Mouse (Mus musculus): ENCODE results near the gene Sf3b4. TPM values are rescaled to one million over a fixed set of nuclear protein-coding genes. Genes with fewer than 3 reads are reported as not detected.
"Not testable (repeated sequence)": the region's sequence is repeated elsewhere in the genome, so short reads cannot be mapped to it uniquely, and the experiment has no call there.

Gene Sf3b4
- polyA plus RNA-seq, 1 experiment from 2014 or later = 88.8 TPM

- H3K9ac ChIP-seq (ENCODE audit: low read length) = no peak overlapping the region
- H3K9me3 ChIP-seq (ENCODE audit: control insufficient read depth, low read length) = no peaks in the 10 kb centered on the region
- H3K27me3 ChIP-seq (ENCODE audit: control insufficient read depth, insufficient read depth, low read length) = no peaks in the 10 kb centered on the region
- peaks cover 66% of the 10 kb centered on the region for H3K36me3 ChIP-seq (ENCODE audit: control insufficient read depth, insufficient read depth, low read length)
- H3K4me2 ChIP-seq (ENCODE audit: low read length) = no peak overlapping the region
- peaks cover 6 to 9% of the 10 kb centered on the region in 2 experiments for H3K4me1 ChIP-seq (ENCODE audit: control insufficient read depth in 2 of 2, insufficient read depth in 2 of 2, low read length in 2 of 2)
- no peak for ATAC-seq (ENCODE audit: insufficient number of reproducible peaks, insufficient read depth, low FRiP score, low read depth)
- H3K27ac ChIP-seq (replicated peaks in 1 of 2; ENCODE audit: control insufficient read depth in 1 of 2, insufficient read depth in 1 of 2, low read depth in 2 of 2, low read length in 2 of 2) = no peak overlapping the region
- no peak overlapping the region for H3K4me3 ChIP-seq (ENCODE audit: control insufficient read depth in 1 of 2, insufficient read depth in 1 of 2, low read depth in 1 of 2, low read length in 2 of 2)
- 55% methylated on average over 12 of the region's 12 CpGs for WGBS
Measured at GRCm38 (mm10) chr3:96192977-96193376, 20.8 kb downstream of the Sf3b4 start.

- no peak for ATAC-seq (ENCODE audit: insufficient number of reproducible peaks, insufficient read depth, low FRiP score, low read depth)
Measured at GRCm38 (mm10) chr3:96194966-96195365, 22.8 kb downstream of the Sf3b4 start.

GRCm38 (mm10) chr3:96195616-96196313 lies 23.6 kb downstream of the Sf3b4 start:
- H3K36me3 ChIP-seq (ENCODE audit: control insufficient read depth, insufficient read depth, low read length) = peaks cover 40% of the 10 kb centered on the region
- H3K9ac ChIP-seq (ENCODE audit: low read length) = no peak overlapping the region
- H3K9me3 ChIP-seq (ENCODE audit: control insufficient read depth, low read length) = no peaks in the 10 kb centered on the region
- WGBS = 90% methylated on average over 11 of the region's 11 CpGs
- no peak overlapping the region for H3K4me3 ChIP-seq (ENCODE audit: control insufficient read depth in 1 of 2, insufficient read depth in 1 of 2, low read depth in 1 of 2, low read length in 2 of 2)
- H3K4me2 ChIP-seq (ENCODE audit: low read length) = no peak overlapping the region
- ATAC-seq (ENCODE audit: insufficient number of reproducible peaks, insufficient read depth, low FRiP score, low read depth) = no peak
- peaks cover 7 to 11% of the 10 kb centered on the region in 2 experiments for H3K4me1 ChIP-seq (ENCODE audit: control insufficient read depth in 2 of 2, insufficient read depth in 2 of 2, low read length in 2 of 2)
- no peak overlapping the region for H3K27ac ChIP-seq (replicated peaks in 1 of 2; ENCODE audit: control insufficient read depth in 1 of 2, insufficient read depth in 1 of 2, low read depth in 2 of 2, low read length in 2 of 2)
- no peaks in the 10 kb centered on the region for H3K27me3 ChIP-seq (ENCODE audit: control insufficient read depth, insufficient read depth, low read length)

More at GRCm38 (mm10) chr3:96194966-96195365, 22.8 kb downstream of the Sf3b4 start:
- Histone ChIP-seq H3K27me3 (ENCODE audit: control insufficient read depth, insufficient read depth, low read length) (no peaks in the 10 kb centered on the region), H3K4me3 (ENCODE audit: control insufficient read depth in 1 of 2, insufficient read depth in 1 of 2, low read depth in 1 of 2, low read length in 2 of 2) (no peak overlapping the region), H3K36me3 (ENCODE audit: control insufficient read depth, insufficient read depth, low read length) (peaks cover 48% of the 10 kb centered on the region), H3K9ac (ENCODE audit: low read length) (no peak overlapping the region), H3K27ac (replicated peaks in 1 of 2; ENCODE audit: control insufficient read depth in 1 of 2, insufficient read depth in 1 of 2, low read depth in 2 of 2, low read length in 2 of 2) (no peak overlapping the region), H3K9me3 (ENCODE audit: control insufficient read depth, low read length) (no peaks in the 10 kb centered on the region), H3K4me1 (ENCODE audit: control insufficient read depth in 2 of 2, insufficient read depth in 2 of 2, low read length in 2 of 2) (peaks cover 7 to 11% of the 10 kb centered on the region in 2 experiments), H3K4me2 (ENCODE audit: low read length) (no peak overlapping the region)
- 90% methylated on average over 10 of the region's 10 CpGs for WGBS

GRCm38 (mm10) chr3:96196437-96197128 lies 24.5 kb downstream of the Sf3b4 start:
- no peaks in the 10 kb centered on the region for H3K27me3 ChIP-seq (ENCODE audit: control insufficient read depth, insufficient read depth, low read length)
- peak overlapping the region; percentile 56 to 61 for H3K4me3 ChIP-seq (ENCODE audit: control insufficient read depth in 1 of 2, insufficient read depth in 1 of 2, low read depth in 1 of 2, low read length in 2 of 2)
- peaks cover 7 to 11% of the 10 kb centered on the region in 2 experiments for H3K4me1 ChIP-seq (ENCODE audit: control insufficient read depth in 2 of 2, insufficient read depth in 2 of 2, low read length in 2 of 2)
- WGBS = 20% methylated on average over 27 of the region's 27 CpGs
- H3K9me3 ChIP-seq (ENCODE audit: control insufficient read depth, low read length) = no peaks in the 10 kb centered on the region
- H3K9ac ChIP-seq (ENCODE audit: low read length) = peak overlapping the region; percentile 80
- ATAC-seq (ENCODE audit: insufficient number of reproducible peaks, insufficient read depth, low FRiP score, low read depth) = no peak
- peak overlapping the region; percentile 83 for H3K4me2 ChIP-seq (ENCODE audit: low read length)
- peaks cover 32% of the 10 kb centered on the region for H3K36me3 ChIP-seq (ENCODE audit: control insufficient read depth, insufficient read depth, low read length)
- H3K27ac ChIP-seq (replicated peaks in 1 of 2; ENCODE audit: control insufficient read depth in 1 of 2, insufficient read depth in 1 of 2, low read depth in 2 of 2, low read length in 2 of 2) = peak overlapping the region; percentile 76 to 90; a peak in 3 of 4 replicates

- Histone ChIP-seq H3K9ac (ENCODE audit: low read length) (peak overlapping the region; percentile 80), H3K27me3 (ENCODE audit: control insufficient read depth, insufficient read depth, low read length) (no peaks in the 10 kb centered on the region), H3K4me1 (ENCODE audit: control insufficient read depth in 2 of 2, insufficient read depth in 2 of 2, low read length in 2 of 2) (peaks cover 7 to 11% of the 10 kb centered on the region in 2 experiments), H3K36me3 (ENCODE audit: control insufficient read depth, insufficient read depth, low read length) (peaks cover 25% of the 10 kb centered on the region), H3K4me2 (ENCODE audit: low read length) (peak overlapping the region; percentile 83), H3K9me3 (ENCODE audit: control insufficient read depth, low read length) (no peaks in the 10 kb centered on the region), H3K27ac (replicated peaks in 1 of 2; ENCODE audit: control insufficient read depth in 1 of 2, insufficient read depth in 1 of 2, low read depth in 2 of 2, low read length in 2 of 2) (peak overlapping the region; percentile 76 to 90), H3K4me3 (ENCODE audit: control insufficient read depth in 1 of 2, insufficient read depth in 1 of 2, low read depth in 1 of 2, low read length in 2 of 2) (peak overlapping the region; percentile 56 to 61)
- WGBS = under 1% methylated on average over 50 of the region's 50 CpGs
- peak; percentile 89 for ATAC-seq (ENCODE audit: insufficient number of reproducible peaks, insufficient read depth, low FRiP score, low read depth)
Measured at GRCm38 (mm10) chr3:96197129-96197749, 25.1 kb downstream of the Sf3b4 start.

GRCm38 (mm10) chr3:96198181-96198580 lies 26.0 kb downstream of the Sf3b4 start:
- Histone ChIP-seq H3K9me3 (ENCODE audit: control insufficient read depth, low read length) (no peaks in the 10 kb centered on the region), H3K9ac (ENCODE audit: low read length) (peak overlapping the region; percentile 35), H3K4me2 (ENCODE audit: low read length) (peak overlapping the region; percentile 83), H3K4me3 (ENCODE audit: control insufficient read depth in 1 of 2, insufficient read depth in 1 of 2, low read depth in 1 of 2, low read length in 2 of 2) (peak overlapping the region; percentile 6 to 56; a peak in 2 of 4 replicates), H3K27ac (replicated peaks in 1 of 2; ENCODE audit: control insufficient read depth in 1 of 2, insufficient read depth in 1 of 2, low read depth in 2 of 2, low read length in 2 of 2) (no peak overlapping the region), H3K27me3 (ENCODE audit: control insufficient read depth, insufficient read depth, low read length) (no peaks in the 10 kb centered on the region), H3K4me1 (ENCODE audit: control insufficient read depth in 2 of 2, insufficient read depth in 2 of 2, low read length in 2 of 2) (peaks cover 7 to 11% of the 10 kb centered on the region in 2 experiments), H3K36me3 (ENCODE audit: control insufficient read depth, insufficient read depth, low read length) (peaks cover 16% of the 10 kb centered on the region)
- no peak for ATAC-seq (ENCODE audit: insufficient number of reproducible peaks, insufficient read depth, low FRiP score, low read depth)
- WGBS = 2% methylated on average over 6 of the region's 6 CpGs

GRCm38 (mm10) chr3:96198601-96199251 lies 26.6 kb downstream of the Sf3b4 start:
- H3K9ac ChIP-seq (ENCODE audit: low read length); H3K9me3 ChIP-seq (ENCODE audit: control insufficient read depth, low read length); ATAC-seq (ENCODE audit: insufficient number of reproducible peaks, insufficient read depth, low FRiP score, low read depth); H3K4me3 ChIP-seq (ENCODE audit: control insufficient read depth in 1 of 2, insufficient read depth in 1 of 2, low read depth in 1 of 2, low read length in 2 of 2); H3K27me3 ChIP-seq (ENCODE audit: control insufficient read depth, insufficient read depth, low read length); H3K27ac ChIP-seq (replicated peaks in 1 of 2; ENCODE audit: control insufficient read depth in 1 of 2, insufficient read depth in 1 of 2, low read depth in 2 of 2, low read length in 2 of 2): not testable (repeated sequence)
- H3K4me2 ChIP-seq (ENCODE audit: low read length) = peak overlapping the region; percentile 83; the same call in 1 of the 2 replicates
- peaks cover 10% of the 10 kb centered on the region for H3K36me3 ChIP-seq (ENCODE audit: control insufficient read depth, insufficient read depth, low read length)
- 24% methylated on average over 6 of the region's 8 CpGs for WGBS
- H3K4me1 ChIP-seq (ENCODE audit: control insufficient read depth in 2 of 2, insufficient read depth in 2 of 2, low read length in 2 of 2) = peaks cover 7 to 11% of the 10 kb centered on the region in 2 experiments

Data from heart, embryonic 14.5 days (tissue).